ENCODE assay signal across 23 mouse cellular contexts in the genomic region with DNA sequence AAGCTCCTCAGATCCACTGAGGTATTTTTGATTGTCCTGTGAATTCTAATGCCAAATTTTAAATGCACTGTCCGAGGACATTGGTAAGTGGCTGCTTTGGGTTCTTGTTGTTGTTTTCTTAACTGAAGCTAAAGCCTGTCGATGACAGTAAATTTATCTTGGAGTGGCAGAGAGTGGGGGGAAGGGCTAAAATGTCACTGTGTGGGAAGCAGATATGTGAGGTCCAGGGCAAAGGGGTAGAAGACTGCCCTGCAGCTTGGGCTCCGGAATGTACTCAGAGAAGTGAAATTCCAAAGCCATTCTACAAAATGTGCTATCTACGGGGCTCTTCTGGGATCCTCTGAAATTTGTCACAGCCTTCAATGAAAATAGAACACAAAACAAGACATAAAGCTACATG.
A peak's percentile ranks its signal among the peaks of the same experiment; 100 is the strongest.
DNase-seq lines count a peak whose midpoint lies in the region; ATAC-seq lines count a peak whose summit lies in the region.
"Had no signal": no experiment of that assay in that cellular context is flagged by ENCODE, and none has a peak within 500 bp of the region (broad histone marks: within the 10 kb centered on the region; RNA-seq: fewer than 3 reads in every experiment).

No protein-coding gene starts in this region.

- H3K36me3 ChIP-seq in heart, embryonic 10.5 days, result no peaks in the 10 kb centered on the region
- H3K36me3 ChIP-seq in liver, embryonic 15.5 days (replicated peaks), result no peaks in the 10 kb centered on the region
- H3K36me3 ChIP-seq: embryonic facial prominence, embryonic 12.5 days; hindbrain, embryonic 12.5 days had no signal

- peak; percentile 91 for ATAC-seq in erythroid progenitor cell, adult 5-6 weeks (replicated peaks; ENCODE audit: low FRiP score, poor library complexity, severe bottlenecking)
- peak; percentile 98 for ATAC-seq in liver, embryonic 15.5 days (ENCODE audit: insufficient read depth)
- ATAC-seq: activated CD4-positive, CD25-positive, alpha-beta regulatory T cell, adult 4 months; CD4-positive, CD25-positive, alpha-beta regulatory T cell, adult 4 months; Patski had no signal

- H3K27me3 ChIP-seq in heart, embryonic 10.5 days (ENCODE audit: insufficient read depth, poor library complexity, severe bottlenecking), result no peaks in the 10 kb centered on the region
- no peaks in the 10 kb centered on the region for H3K27me3 ChIP-seq in liver, embryonic 15.5 days
- H3K27me3 ChIP-seq: embryonic facial prominence, embryonic 12.5 days; hindbrain, embryonic 12.5 days; Patski had no signal

- H3K9ac ChIP-seq in liver, embryonic 15.5 days, result peak overlapping the region; percentile 19; the same call in 1 of the 2 replicates
- H3K9ac ChIP-seq: embryonic facial prominence, embryonic 12.5 days; hindbrain, embryonic 12.5 days had no signal

- no peaks in the 10 kb centered on the region for H3K9me3 ChIP-seq in heart, embryonic 10.5 days
- no peaks in the 10 kb centered on the region for H3K9me3 ChIP-seq in liver, embryonic 15.5 days (replicated peaks)
- H3K9me3 ChIP-seq: embryonic facial prominence, embryonic 12.5 days; hindbrain, embryonic 12.5 days had no signal

- peak overlapping the region; percentile 60 for H3K4me2 ChIP-seq in liver, embryonic 15.5 days
- H3K4me2 ChIP-seq: embryonic facial prominence, embryonic 12.5 days; hindbrain, embryonic 12.5 days; midbrain, embryonic 11.5 days had no signal

- H3K27ac ChIP-seq in heart, embryonic 10.5 days, result peak overlapping the region; percentile 39; the same call in 1 of the 2 replicates
- H3K27ac ChIP-seq in liver, embryonic 15.5 days (replicated peaks), result peak overlapping the region; percentile 89
- H3K27ac ChIP-seq: embryonic facial prominence, embryonic 12.5 days; gastrocnemius, adult 2 months; hindbrain, embryonic 12.5 days had no signal

- WGBS in heart, embryonic 10.5 days, result 29% methylated on average over 4 of the region's 4 CpGs
- WGBS in liver, embryonic 15.5 days (ENCODE audit: insufficient replicate concordance), result 16% methylated on average over 4 of the region's 4 CpGs

- peaks cover 11% of the 10 kb centered on the region for H3K4me1 ChIP-seq in heart, embryonic 10.5 days
- H3K4me1 ChIP-seq in liver, embryonic 15.5 days (replicated peaks), result peaks cover 48% of the 10 kb centered on the region

- DNase-seq in heart, embryonic 10.5 days (ENCODE audit: low spot score), result no peak
- DNase-seq in heart, adult 9 months (ENCODE audit: low spot score in 2 of 2), result no peak
- peak; percentile 69 for DNase-seq in c-Kit-negative CD71-positive TER-119-positive erythroid progenitor cells, embryonic 14.5 days (ENCODE audit: low read depth, low spot score)
- no peak for DNase-seq in thymus, postnatal 25 days
- DNase-seq in right cerebral cortex, postnatal 14 days, result no peak
- DNase-seq in embryo, embryonic 10.5 days (ENCODE audit: low spot score), result no peak
- DNase-seq: adrenal gland, postnatal 25 days; cerebellum, adult 2 months; gastrocnemius, adult 2 months; kidney, adult 9 months; kidney, postnatal 4 days; layer of hippocampus, adult 9-11 months; lung, adult 2 months; lung, postnatal 36 days; retina, postnatal 1 day had no signal

- no peak overlapping the region for H3K4me3 ChIP-seq in heart, embryonic 10.5 days
- H3K4me3 ChIP-seq in liver, embryonic 15.5 days (replicated peaks), result 0 out of 2 replicates have a peak overlapping the region, but pooled peaks have one; percentile 5
- H3K4me3 ChIP-seq: embryonic facial prominence, embryonic 12.5 days; gastrocnemius, adult 2 months; hindbrain, embryonic 12.5 days had no signal
